Mouse (Mus musculus): ENCODE measurements around the gene Pde1b. TPM values are rescaled to one million over a fixed set of nuclear protein-coding genes. Genes with fewer than 3 reads are reported as not detected.
A peak's percentile ranks its signal among the peaks of the same experiment; 100 is the strongest.

The Pde1b gene
- polyA plus RNA-seq, 1 experiment from 2014 or later: 6.1 TPM

GRCm38 (mm10) chr15:103514914-103515313 is 12.1 kb downstream of the Pde1b start:
- 30% methylated on average over 3 of the region's 3 CpGs for WGBS
- no peak for ATAC-seq (ENCODE audit: low read depth)

GRCm38 (mm10) chr15:103518600-103519385 is 16.0 kb downstream of the Pde1b start:
- no peak overlapping the region for H3K9ac ChIP-seq (ENCODE audit: low read depth, low read length)
- no peak overlapping the region for H3K4me3 ChIP-seq (ENCODE audit: low read depth, low read length)
- peak overlapping the region; percentile 63; the same call in 1 of the 2 replicates for H3K27ac ChIP-seq (replicated peaks; ENCODE audit: low read depth, low read length)
- H3K27me3 ChIP-seq (replicated peaks; ENCODE audit: control insufficient read depth, insufficient read depth, low read length): no peaks in the 10 kb centered on the region
- no peaks in the 10 kb centered on the region for H3K36me3 ChIP-seq (ENCODE audit: control insufficient read depth, insufficient read depth, low read length)
- DNase-seq (ENCODE audit: low spot score) (peak; percentile 68), ATAC-seq (ENCODE audit: low read depth) (peak; percentile 48; the same call in 1 of the 2 replicates)
- WGBS: 13% methylated on average over 4 of the region's 5 CpGs
- H3K9me3 ChIP-seq (ENCODE audit: control insufficient read depth, low read length): no peaks in the 10 kb centered on the region
- peaks cover 27% of the 10 kb centered on the region for H3K4me1 ChIP-seq (ENCODE audit: control insufficient read depth, insufficient read depth, low read length)
- no peak overlapping the region for H3K4me2 ChIP-seq (ENCODE audit: low read depth, low read length)

More at GRCm38 (mm10) chr15:103514914-103515313, 12.1 kb downstream of the Pde1b start:
- H3K36me3 ChIP-seq (ENCODE audit: control insufficient read depth, insufficient read depth, low read length): no peaks in the 10 kb centered on the region
- no peak for DNase-seq (ENCODE audit: low spot score)
- H3K27me3 ChIP-seq (replicated peaks; ENCODE audit: control insufficient read depth, insufficient read depth, low read length): no peaks in the 10 kb centered on the region
- peak overlapping the region; percentile 56 for H3K4me2 ChIP-seq (ENCODE audit: low read depth, low read length)
- no peaks in the 10 kb centered on the region for H3K9me3 ChIP-seq (ENCODE audit: control insufficient read depth, low read length)
- H3K4me3 ChIP-seq (ENCODE audit: low read depth, low read length): 0 out of 2 replicates have a peak overlapping the region, but pooled peaks have one; percentile 32
- H3K27ac ChIP-seq (replicated peaks; ENCODE audit: low read depth, low read length): no peak overlapping the region
- peaks cover 31% of the 10 kb centered on the region for H3K4me1 ChIP-seq (ENCODE audit: control insufficient read depth, insufficient read depth, low read length)
- H3K9ac ChIP-seq (ENCODE audit: low read depth, low read length): no peak overlapping the region

- H3K27me3 ChIP-seq (replicated peaks; ENCODE audit: control insufficient read depth, insufficient read depth, low read length): no peaks in the 10 kb centered on the region
- DNase-seq (ENCODE audit: low spot score) (peak; percentile 56), ATAC-seq (ENCODE audit: low read depth) (peak; percentile 67; the same call in 1 of the 2 replicates)
- no peaks in the 10 kb centered on the region for H3K9me3 ChIP-seq (ENCODE audit: control insufficient read depth, low read length)
- no peaks in the 10 kb centered on the region for H3K36me3 ChIP-seq (ENCODE audit: control insufficient read depth, insufficient read depth, low read length)
- no peak overlapping the region for H3K4me3 ChIP-seq (ENCODE audit: low read depth, low read length)
- peak overlapping the region; percentile 40; the same call in 1 of the 2 replicates for H3K27ac ChIP-seq (replicated peaks; ENCODE audit: low read depth, low read length)
- peaks cover 24% of the 10 kb centered on the region for H3K4me1 ChIP-seq (ENCODE audit: control insufficient read depth, insufficient read depth, low read length)
- no peak overlapping the region for H3K4me2 ChIP-seq (ENCODE audit: low read depth, low read length)
- H3K9ac ChIP-seq (ENCODE audit: low read depth, low read length): no peak overlapping the region
- 23% methylated on average over 4 of the region's 4 CpGs for WGBS
These were observed 16.8 kb downstream of the Pde1b start for GRCm38 (mm10) chr15:103519386-103520378.

GRCm38 (mm10) chr15:103522458-103523099 is 19.7 kb downstream of the Pde1b start:
- no peak overlapping the region for H3K4me3 ChIP-seq (ENCODE audit: low read depth, low read length)
- no peak overlapping the region for H3K9ac ChIP-seq (ENCODE audit: low read depth, low read length)
- no peaks in the 10 kb centered on the region for H3K27me3 ChIP-seq (replicated peaks; ENCODE audit: control insufficient read depth, insufficient read depth, low read length)
- H3K27ac ChIP-seq (replicated peaks; ENCODE audit: low read depth, low read length): no peak overlapping the region
- WGBS: 63% methylated on average over 3 of the region's 3 CpGs
- no peak overlapping the region for H3K4me2 ChIP-seq (ENCODE audit: low read depth, low read length)
- ATAC-seq (ENCODE audit: low read depth) (no peak), DNase-seq (ENCODE audit: low spot score) (no peak)
- H3K36me3 ChIP-seq (ENCODE audit: control insufficient read depth, insufficient read depth, low read length): 0 out of 2 replicates have a peak, but pooled peaks cover 3% of the 10 kb centered on the region
- H3K4me1 ChIP-seq (ENCODE audit: control insufficient read depth, insufficient read depth, low read length): peaks cover 17% of the 10 kb centered on the region
- no peaks in the 10 kb centered on the region for H3K9me3 ChIP-seq (ENCODE audit: control insufficient read depth, low read length)

- Histone ChIP-seq H3K4me3 (ENCODE audit: low read depth, low read length) (no peak overlapping the region), H3K9ac (ENCODE audit: low read depth, low read length) (no peak overlapping the region), H3K36me3 (ENCODE audit: control insufficient read depth, insufficient read depth, low read length) (0 out of 2 replicates have a peak, but pooled peaks cover 3% of the 10 kb centered on the region), H3K27ac (replicated peaks; ENCODE audit: low read depth, low read length) (no peak overlapping the region), H3K27me3 (replicated peaks; ENCODE audit: control insufficient read depth, insufficient read depth, low read length) (no peaks in the 10 kb centered on the region), H3K9me3 (ENCODE audit: control insufficient read depth, low read length) (no peaks in the 10 kb centered on the region), H3K4me2 (ENCODE audit: low read depth, low read length) (no peak overlapping the region), H3K4me1 (ENCODE audit: control insufficient read depth, insufficient read depth, low read length) (peaks cover 17% of the 10 kb centered on the region)
- no peak for ATAC-seq (ENCODE audit: low read depth)
- 52% methylated on average over 3 of the region's 3 CpGs for WGBS
- no peak for DNase-seq (ENCODE audit: low spot score)
These were observed 20.3 kb downstream of the Pde1b start for GRCm38 (mm10) chr15:103523156-103523555.

GRCm38 (mm10) chr15:103530372-103530771 is 27.5 kb downstream of the Pde1b start:
- Histone ChIP-seq H3K27me3 (replicated peaks; ENCODE audit: control insufficient read depth, insufficient read depth, low read length) (no peaks in the 10 kb centered on the region; the same call in 1 of the 2 replicates), H3K27ac (replicated peaks; ENCODE audit: low read depth, low read length) (no peak overlapping the region), H3K4me3 (ENCODE audit: low read depth, low read length) (no peak overlapping the region), H3K36me3 (ENCODE audit: control insufficient read depth, insufficient read depth, low read length) (no peaks in the 10 kb centered on the region), H3K4me2 (ENCODE audit: low read depth, low read length) (no peak overlapping the region), H3K4me1 (ENCODE audit: control insufficient read depth, insufficient read depth, low read length) (no peaks in the 10 kb centered on the region), H3K9me3 (ENCODE audit: control insufficient read depth, low read length) (no peaks in the 10 kb centered on the region), H3K9ac (ENCODE audit: low read depth, low read length) (no peak overlapping the region)
- 7% methylated on average over 5 of the region's 5 CpGs for WGBS
- ATAC-seq (ENCODE audit: low read depth) (peak; percentile 72), DNase-seq (ENCODE audit: low spot score) (peak; percentile 62)

- Histone ChIP-seq H3K4me1 (ENCODE audit: control insufficient read depth, insufficient read depth, low read length) (peaks cover 4% of the 10 kb centered on the region), H3K4me2 (ENCODE audit: low read depth, low read length) (no peak overlapping the region), H3K27ac (replicated peaks; ENCODE audit: low read depth, low read length) (no peak overlapping the region), H3K36me3 (ENCODE audit: control insufficient read depth, insufficient read depth, low read length) (no peaks in the 10 kb centered on the region), H3K4me3 (ENCODE audit: low read depth, low read length) (no peak overlapping the region), H3K27me3 (replicated peaks; ENCODE audit: control insufficient read depth, insufficient read depth, low read length) (peaks cover 13% of the 10 kb centered on the region), H3K9ac (ENCODE audit: low read depth, low read length) (no peak overlapping the region), H3K9me3 (ENCODE audit: control insufficient read depth, low read length) (no peaks in the 10 kb centered on the region)
- 79% methylated on average over 7 of the region's 7 CpGs for WGBS
- DNase-seq (ENCODE audit: low spot score) (no peak), ATAC-seq (ENCODE audit: low read depth) (no peak)
These were observed 31.3 kb downstream of the Pde1b start for GRCm38 (mm10) chr15:103534054-103534620.

GRCm38 (mm10) chr15:103535030-103535429 is 32.2 kb downstream of the Pde1b start:
- H3K4me2 ChIP-seq (ENCODE audit: low read depth, low read length): no peak overlapping the region
- 76% methylated on average over 2 of the region's 2 CpGs for WGBS
- no peaks in the 10 kb centered on the region for H3K9me3 ChIP-seq (ENCODE audit: control insufficient read depth, low read length)
- H3K4me3 ChIP-seq (ENCODE audit: low read depth, low read length): no peak overlapping the region
- no peak for DNase-seq (ENCODE audit: low spot score)
- H3K27me3 ChIP-seq (replicated peaks; ENCODE audit: control insufficient read depth, insufficient read depth, low read length): peaks cover 13% of the 10 kb centered on the region
- H3K4me1 ChIP-seq (ENCODE audit: control insufficient read depth, insufficient read depth, low read length): peaks cover 4% of the 10 kb centered on the region
- H3K9ac ChIP-seq (ENCODE audit: low read depth, low read length): no peak overlapping the region
- H3K27ac ChIP-seq (replicated peaks; ENCODE audit: low read depth, low read length): no peak overlapping the region
- no peaks in the 10 kb centered on the region for H3K36me3 ChIP-seq (ENCODE audit: control insufficient read depth, insufficient read depth, low read length)
- ATAC-seq (ENCODE audit: low read depth): no peak
